Mouse (Mus musculus): ENCODE measurements at regions not wholly inside any gene's neighbourhood (a gene's known extent, or its start where the extent isn't known, plus 50 kb on each side); places are given as distances from the start of the nearest gene placed in this dataset.

DNA sequence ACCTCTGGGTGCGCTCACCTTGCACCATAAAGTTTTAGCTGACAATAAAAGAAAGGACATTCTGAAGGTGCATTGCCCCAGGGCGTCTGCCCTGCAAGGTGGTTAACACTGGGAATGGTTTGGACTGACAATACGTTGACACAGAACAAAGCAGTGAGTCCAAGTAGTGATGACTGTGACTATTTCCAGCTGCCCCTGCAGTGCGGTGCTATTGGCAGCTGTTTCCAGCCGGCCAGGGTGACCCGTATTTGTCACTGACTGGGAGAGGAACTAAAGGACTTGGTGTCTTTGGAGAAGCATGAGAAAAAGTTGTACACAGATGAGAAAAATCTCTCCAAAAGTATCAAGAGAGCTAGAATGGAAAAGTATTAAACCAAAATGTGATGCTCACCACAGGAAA lies 52.0 kb upstream of the Vtcn1 start:
- Histone ChIP-seq H3K27ac (no peak overlapping the region), H3K4me3 (ENCODE audit: insufficient read depth in 1 of 2, low read depth in 2 of 2, low read length in 2 of 2) (no peak overlapping the region), H3K4me1 (replicated peaks; ENCODE audit: control insufficient read depth in 2 of 2, insufficient read depth in 2 of 2, low read length in 1 of 2) (no peaks in the 10 kb centered on the region), H3K4me2 (ENCODE audit: low read depth) (no peak overlapping the region), H3K9ac (replicated peaks) (no peak overlapping the region), H3K9me3 (ENCODE audit: control insufficient read depth, low read length) (no peaks in the 10 kb centered on the region), H3K36me3 (replicated peaks; ENCODE audit: control insufficient read depth, insufficient read depth, low read depth) (no peaks in the 10 kb centered on the region), H3K27me3 (ENCODE audit: control insufficient read depth, insufficient read depth, low read length) (no peaks in the 10 kb centered on the region)
- 63% methylated on average over 6 of the region's 6 CpGs for WGBS (ENCODE audit: insufficient replicate concordance)
- ATAC-seq (ENCODE audit: insufficient read depth) (no peak), DNase-seq (ENCODE audit: low read depth in 3 of 3, low spot score in 3 of 3) (no peak)
- TF ChIP-seq CTCF (IDR thresholded peaks at IDR 0.05; ENCODE audit: low read depth) = no peak
- no peak for TF ChIP-seq EP300 (IDR thresholded peaks at IDR 0.05; ENCODE audit: low read depth)

DNA sequence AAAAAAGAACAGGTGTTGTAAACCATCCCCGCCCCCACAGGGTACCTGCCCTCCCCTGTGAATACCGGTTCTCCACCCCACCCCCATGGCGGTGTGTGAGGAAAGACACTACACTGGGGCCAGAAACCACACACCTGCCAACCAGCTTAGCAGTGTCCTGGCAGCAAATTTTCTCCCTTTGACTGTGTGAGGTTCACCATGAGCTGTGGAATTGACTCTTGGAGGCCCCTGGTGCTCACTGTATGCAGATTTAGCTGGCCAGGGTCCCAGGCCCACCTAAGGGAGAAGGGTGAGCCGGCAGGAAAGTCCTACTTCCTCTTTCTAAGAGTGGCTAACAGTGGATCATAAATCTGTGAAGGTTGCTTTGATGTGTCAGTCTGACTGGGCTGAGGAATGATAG lies 53.9 kb upstream of the Vtcn1 start:
- ATAC-seq (ENCODE audit: insufficient read depth) (no peak), DNase-seq (ENCODE audit: low read depth in 3 of 3, low spot score in 3 of 3) (no peak)
- no peak overlapping the region for H3K27ac ChIP-seq
- H3K4me2 ChIP-seq (ENCODE audit: low read depth) = no peak overlapping the region
- H3K36me3 ChIP-seq (replicated peaks; ENCODE audit: control insufficient read depth, insufficient read depth, low read depth) = no peaks in the 10 kb centered on the region
- no peaks in the 10 kb centered on the region for H3K9me3 ChIP-seq (ENCODE audit: control insufficient read depth, low read length)
- no peak overlapping the region for H3K4me3 ChIP-seq (ENCODE audit: insufficient read depth in 1 of 2, low read depth in 2 of 2, low read length in 2 of 2)
- H3K4me1 ChIP-seq (replicated peaks; ENCODE audit: control insufficient read depth in 2 of 2, insufficient read depth in 2 of 2, low read length in 1 of 2) = no peaks in the 10 kb centered on the region
- no peak overlapping the region for H3K9ac ChIP-seq (replicated peaks)
- WGBS (ENCODE audit: insufficient replicate concordance) = 43% methylated on average over 4 of the region's 4 CpGs
- TF ChIP-seq EP300 (IDR thresholded peaks at IDR 0.05; ENCODE audit: low read depth) (no peak), CTCF (IDR thresholded peaks at IDR 0.05; ENCODE audit: low read depth) (no peak)
- H3K27me3 ChIP-seq (ENCODE audit: control insufficient read depth, insufficient read depth, low read length) = no peaks in the 10 kb centered on the region

DNA sequence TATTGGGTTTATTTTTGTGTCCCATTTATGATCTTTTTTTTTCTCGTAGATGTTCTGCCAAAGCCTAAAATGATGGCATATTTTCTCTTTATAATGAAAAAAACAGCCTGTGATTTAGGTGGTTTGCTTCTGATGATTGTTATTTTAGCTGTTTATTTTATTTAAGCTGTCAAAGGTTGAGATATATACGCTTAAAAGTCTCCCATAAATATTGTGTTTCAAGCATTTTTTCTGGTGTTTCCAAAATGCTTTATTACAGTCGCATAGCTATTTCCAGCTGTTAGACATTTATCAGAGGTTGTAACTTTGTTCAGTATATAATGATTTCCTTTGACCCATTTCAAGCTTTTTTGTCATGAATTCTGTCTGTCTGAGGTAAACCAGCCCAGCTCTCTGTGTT lies 54.4 kb upstream of the Vtcn1 start:
- ATAC-seq (ENCODE audit: insufficient read depth) = no peak
- no peaks in the 10 kb centered on the region for H3K4me1 ChIP-seq (replicated peaks; ENCODE audit: control insufficient read depth in 2 of 2, insufficient read depth in 2 of 2, low read length in 1 of 2)
- WGBS (ENCODE audit: insufficient replicate concordance) = 62% methylated on average over 3 of the region's 3 CpGs
- H3K9me3 ChIP-seq (ENCODE audit: control insufficient read depth, low read length) = no peaks in the 10 kb centered on the region
- H3K36me3 ChIP-seq (replicated peaks; ENCODE audit: control insufficient read depth, insufficient read depth, low read depth) = no peaks in the 10 kb centered on the region
- TF ChIP-seq EP300 (IDR thresholded peaks at IDR 0.05; ENCODE audit: low read depth) (no peak), CTCF (IDR thresholded peaks at IDR 0.05; ENCODE audit: low read depth) (no peak)
- no peak overlapping the region for H3K4me3 ChIP-seq (ENCODE audit: insufficient read depth in 1 of 2, low read depth in 2 of 2, low read length in 2 of 2)
- no peaks in the 10 kb centered on the region for H3K27me3 ChIP-seq (ENCODE audit: control insufficient read depth, insufficient read depth, low read length)
- H3K9ac ChIP-seq (replicated peaks) = no peak overlapping the region
- no peak overlapping the region for H3K4me2 ChIP-seq (ENCODE audit: low read depth)
- no peak for DNase-seq (ENCODE audit: low read depth in 3 of 3, low spot score in 3 of 3)
- H3K27ac ChIP-seq = no peak overlapping the region

DNA sequence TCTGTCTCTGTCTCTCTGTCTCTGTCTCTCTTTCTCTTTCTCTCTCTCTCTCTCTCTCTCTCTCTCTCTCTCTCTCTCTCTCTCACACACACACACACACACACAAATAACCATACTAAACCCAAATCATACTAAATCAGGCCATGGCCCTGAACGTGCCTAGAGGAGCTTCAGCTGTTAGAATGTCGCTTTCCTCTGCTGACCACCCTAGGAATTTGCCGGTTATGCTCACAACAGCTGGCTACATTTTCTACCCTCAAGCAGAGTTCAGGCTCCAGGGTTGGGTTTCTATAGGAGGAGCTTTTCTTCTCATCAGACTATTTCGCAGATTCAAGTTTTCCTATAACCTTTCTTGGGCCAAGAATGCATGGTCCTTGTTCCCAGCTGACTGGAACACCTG lies 56.1 kb upstream of the Vtcn1 start:
- ATAC-seq (ENCODE audit: insufficient read depth) = no peak
- H3K4me1 ChIP-seq (replicated peaks; ENCODE audit: control insufficient read depth in 2 of 2, insufficient read depth in 2 of 2, low read length in 1 of 2) = no peaks in the 10 kb centered on the region
- WGBS (ENCODE audit: insufficient replicate concordance) = 73% methylated on average over 4 of the region's 4 CpGs
- no peaks in the 10 kb centered on the region for H3K36me3 ChIP-seq (replicated peaks; ENCODE audit: control insufficient read depth, insufficient read depth, low read depth)
- no peak overlapping the region for H3K4me3 ChIP-seq (ENCODE audit: insufficient read depth in 1 of 2, low read depth in 2 of 2, low read length in 2 of 2)
- no peak overlapping the region for H3K4me2 ChIP-seq (ENCODE audit: low read depth)
- H3K9ac ChIP-seq (replicated peaks) = no peak overlapping the region
- no peaks in the 10 kb centered on the region for H3K9me3 ChIP-seq (ENCODE audit: control insufficient read depth, low read length)
- H3K27me3 ChIP-seq (ENCODE audit: control insufficient read depth, insufficient read depth, low read length) = no peaks in the 10 kb centered on the region
- no peak for DNase-seq (ENCODE audit: low read depth in 3 of 3, low spot score in 3 of 3)
- no peak overlapping the region for H3K27ac ChIP-seq
- no peak for TF ChIP-seq EP300 (IDR thresholded peaks at IDR 0.05; ENCODE audit: low read depth)
- no peak for TF ChIP-seq CTCF (IDR thresholded peaks at IDR 0.05; ENCODE audit: low read depth)

DNA sequence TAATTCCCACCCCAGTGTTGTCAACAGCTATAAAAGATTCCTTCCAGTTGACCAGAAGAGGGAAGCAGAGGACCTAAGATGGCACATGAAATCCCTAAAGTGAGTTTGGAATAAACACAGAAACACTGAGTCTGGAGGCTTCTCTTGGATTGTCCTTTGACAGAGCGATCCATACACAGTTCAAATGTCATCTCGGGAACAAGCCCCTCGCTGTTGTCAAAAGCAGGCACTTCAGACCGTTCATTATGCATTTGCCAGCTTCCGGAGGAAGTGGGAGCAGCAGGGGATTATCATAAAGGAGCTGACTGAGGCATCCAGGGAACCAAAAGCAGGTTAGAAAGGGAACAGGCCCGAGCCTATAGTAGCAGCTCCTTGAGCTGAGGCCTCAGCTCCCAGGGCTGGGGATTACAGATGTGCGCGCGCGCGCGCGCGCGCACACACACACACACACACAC lies 57.1 kb upstream of the Vtcn1 start:
- TF ChIP-seq CTCF (IDR thresholded peaks at IDR 0.05; ENCODE audit: low read depth) = peak; percentile 16; the same call in 1 of the 2 replicates
- no peak for TF ChIP-seq EP300 (IDR thresholded peaks at IDR 0.05; ENCODE audit: low read depth)
- Histone ChIP-seq H3K9me3 (ENCODE audit: control insufficient read depth, low read length) (no peaks in the 10 kb centered on the region), H3K27ac (no peak overlapping the region), H3K27me3 (ENCODE audit: control insufficient read depth, insufficient read depth, low read length) (no peaks in the 10 kb centered on the region), H3K4me3 (ENCODE audit: insufficient read depth in 1 of 2, low read depth in 2 of 2, low read length in 2 of 2) (no peak overlapping the region), H3K9ac (replicated peaks) (no peak overlapping the region), H3K4me2 (ENCODE audit: low read depth) (no peak overlapping the region), H3K4me1 (replicated peaks; ENCODE audit: control insufficient read depth in 2 of 2, insufficient read depth in 2 of 2, low read length in 1 of 2) (no peaks in the 10 kb centered on the region), H3K36me3 (replicated peaks; ENCODE audit: control insufficient read depth, insufficient read depth, low read depth) (no peaks in the 10 kb centered on the region)
- ATAC-seq (ENCODE audit: insufficient read depth) = no peak
- DNase-seq (ENCODE audit: low read depth in 3 of 3, low spot score in 3 of 3) = no peak
- 65% methylated on average over 15 of the region's 15 CpGs for WGBS (ENCODE audit: insufficient replicate concordance)
